Mouse (Mus musculus): ENCODE results near the gene Camkv. TPM values are rescaled to one million over a fixed set of nuclear protein-coding genes. Genes with fewer than 3 reads are reported as not detected.
A peak's percentile ranks its signal among the peaks of the same experiment; 100 is the strongest.

The Camkv gene
- polyA plus RNA-seq, 1 experiment: 0.06 TPM

- TF ChIP-seq POLR2AphosphoS2 (IDR thresholded peaks at IDR 0.05; ENCODE audit: insufficient read length, low read depth) (peak; percentile 61), MAX (IDR thresholded peaks at IDR 0.05; ENCODE audit: low read depth) (no peak), E2F4 (IDR thresholded peaks at IDR 0.05; ENCODE audit: insufficient read depth) (peak; percentile 99), SRF (IDR thresholded peaks at IDR 0.05; ENCODE audit: control insufficient read depth, insufficient read length, low read depth) (no peak), TCF12 (IDR thresholded peaks at IDR 0.05; ENCODE audit: insufficient read depth, poor library complexity, severe bottlenecking) (no peak), MYOD1 (IDR thresholded peaks at IDR 0.05; ENCODE audit: control insufficient read depth in 1 of 3, insufficient read length in 2 of 3, low read depth in 2 of 3) (no peak), CEBPB (IDR thresholded peaks at IDR 0.05; ENCODE audit: insufficient read depth, poor library complexity, severe bottlenecking) (no peak), REST (IDR thresholded peaks at IDR 0.05; ENCODE audit: insufficient read depth, insufficient read length) (no peak), POLR2A (IDR thresholded peaks at IDR 0.05; ENCODE audit: insufficient read length, low read depth) (peak; percentile 71)
- H3K4me3 ChIP-seq: peak overlapping the region; percentile 70
- no peaks in the 10 kb centered on the region for H3K27me3 ChIP-seq (ENCODE audit: control insufficient read depth, insufficient read depth, insufficient read length)
- H3K79me2 ChIP-seq (ENCODE audit: control insufficient read depth, insufficient read depth): peaks cover 31% of the 10 kb centered on the region
- peak overlapping the region; percentile 18 for H3ac ChIP-seq (ENCODE audit: control insufficient read depth, insufficient read length)
- H3K4me2 ChIP-seq (ENCODE audit: low read depth): peak overlapping the region; percentile 84
- H3K36me3 ChIP-seq (ENCODE audit: control insufficient read depth, insufficient read depth): no peaks in the 10 kb centered on the region
Observed at GRCm38 (mm10) chr9:107950460-107951355, 15.2 kb downstream of the Camkv start.

GRCm38 (mm10) chr9:107955613-107956289 is 20.3 kb downstream of the Camkv start:
- H3ac ChIP-seq (ENCODE audit: control insufficient read depth, insufficient read length): no peak overlapping the region
- peaks cover 31% of the 10 kb centered on the region for H3K79me2 ChIP-seq (ENCODE audit: control insufficient read depth, insufficient read depth)
- H3K36me3 ChIP-seq (ENCODE audit: control insufficient read depth, insufficient read depth): no peaks in the 10 kb centered on the region
- H3K4me2 ChIP-seq (ENCODE audit: low read depth): no peak overlapping the region
- TF ChIP-seq POLR2A (IDR thresholded peaks at IDR 0.05; ENCODE audit: insufficient read length, low read depth) (no peak), USF1 (IDR thresholded peaks at IDR 0.05; ENCODE audit: low read depth) (peak; percentile 54)
- H3K4me3 ChIP-seq: no peak overlapping the region
- no peaks in the 10 kb centered on the region for H3K27me3 ChIP-seq (ENCODE audit: control insufficient read depth, insufficient read depth, insufficient read length)

GRCm38 (mm10) chr9:107957141-107957540 is 21.7 kb downstream of the Camkv start:
- H3K27me3 ChIP-seq (ENCODE audit: control insufficient read depth, insufficient read depth, insufficient read length): no peaks in the 10 kb centered on the region
- H3K4me2 ChIP-seq (ENCODE audit: low read depth): no peak overlapping the region
- no peak overlapping the region for H3K4me3 ChIP-seq
- peaks cover 19% of the 10 kb centered on the region for H3K79me2 ChIP-seq (ENCODE audit: control insufficient read depth, insufficient read depth)
- H3K36me3 ChIP-seq (ENCODE audit: control insufficient read depth, insufficient read depth): no peaks in the 10 kb centered on the region
- no peak overlapping the region for H3ac ChIP-seq (ENCODE audit: control insufficient read depth, insufficient read length)
- TF ChIP-seq POLR2A (IDR thresholded peaks at IDR 0.05; ENCODE audit: insufficient read length, low read depth) (no peak), MAX (IDR thresholded peaks at IDR 0.05; ENCODE audit: low read depth) (no peak), E2F4 (IDR thresholded peaks at IDR 0.05; ENCODE audit: insufficient read depth) (no peak), TCF12 (IDR thresholded peaks at IDR 0.05; ENCODE audit: insufficient read depth, poor library complexity, severe bottlenecking) (no peak), REST (IDR thresholded peaks at IDR 0.05; ENCODE audit: insufficient read depth, insufficient read length) (no peak), MYOG (IDR thresholded peaks at IDR 0.05; ENCODE audit: control insufficient read depth in 1 of 3, insufficient read depth in 1 of 3, insufficient read length in 2 of 3, low read depth in 2 of 3) (no peak), USF1 (IDR thresholded peaks at IDR 0.05; ENCODE audit: low read depth) (no peak), SRF (IDR thresholded peaks at IDR 0.05; ENCODE audit: control insufficient read depth, insufficient read length, low read depth) (no peak), POLR2AphosphoS2 (IDR thresholded peaks at IDR 0.05; ENCODE audit: insufficient read length, low read depth) (no peak), CEBPB (IDR thresholded peaks at IDR 0.05; ENCODE audit: insufficient read depth, poor library complexity, severe bottlenecking) (no peak), MYOD1 (IDR thresholded peaks at IDR 0.05; ENCODE audit: control insufficient read depth in 1 of 3, insufficient read length in 2 of 3, low read depth in 2 of 3) (no peak), TCF3 (IDR thresholded peaks at IDR 0.05; ENCODE audit: insufficient read length, low read depth) (no peak)

- TF ChIP-seq MYOD1 (IDR thresholded peaks at IDR 0.05; ENCODE audit: control insufficient read depth in 1 of 3, insufficient read length in 2 of 3, low read depth in 2 of 3): no peak
- TF ChIP-seq REST (IDR thresholded peaks at IDR 0.05; ENCODE audit: insufficient read depth, insufficient read length): no peak
- TF ChIP-seq MYOG (IDR thresholded peaks at IDR 0.05; ENCODE audit: control insufficient read depth in 1 of 3, insufficient read depth in 1 of 3, insufficient read length in 2 of 3, low read depth in 2 of 3): no peak
- no peak for TF ChIP-seq CEBPB (IDR thresholded peaks at IDR 0.05; ENCODE audit: insufficient read depth, poor library complexity, severe bottlenecking)
- TF ChIP-seq POLR2A (IDR thresholded peaks at IDR 0.05; ENCODE audit: insufficient read length, low read depth): no peak
- TF ChIP-seq TCF3 (IDR thresholded peaks at IDR 0.05; ENCODE audit: insufficient read length, low read depth): no peak
- no peak for TF ChIP-seq MAX (IDR thresholded peaks at IDR 0.05; ENCODE audit: low read depth)
- H3K27me3 ChIP-seq (ENCODE audit: control insufficient read depth, insufficient read depth, insufficient read length): no peaks in the 10 kb centered on the region
Observed at GRCm38 (mm10) chr9:107959896-107960295, 24.4 kb downstream of the Camkv start.

GRCm38 (mm10) chr9:107960928-107961327 is 25.5 kb downstream of the Camkv start:
- no peaks in the 10 kb centered on the region for H3K36me3 ChIP-seq (ENCODE audit: control insufficient read depth, insufficient read depth)
- H3K27me3 ChIP-seq (ENCODE audit: control insufficient read depth, insufficient read depth, insufficient read length): no peaks in the 10 kb centered on the region
- TF ChIP-seq POLR2AphosphoS2 (IDR thresholded peaks at IDR 0.05; ENCODE audit: insufficient read length, low read depth) (no peak), MAX (IDR thresholded peaks at IDR 0.05; ENCODE audit: low read depth) (no peak), SRF (IDR thresholded peaks at IDR 0.05; ENCODE audit: control insufficient read depth, insufficient read length, low read depth) (no peak), POLR2A (IDR thresholded peaks at IDR 0.05; ENCODE audit: insufficient read length, low read depth) (no peak)
- no peaks in the 10 kb centered on the region for H3K79me2 ChIP-seq (ENCODE audit: control insufficient read depth, insufficient read depth)
- H3ac ChIP-seq (ENCODE audit: control insufficient read depth, insufficient read length): no peak overlapping the region
- H3K4me3 ChIP-seq: no peak overlapping the region
- no peak overlapping the region for H3K4me2 ChIP-seq (ENCODE audit: low read depth)

More at GRCm38 (mm10) chr9:107959896-107960295, 24.4 kb downstream of the Camkv start:
- H3K79me2 ChIP-seq (ENCODE audit: control insufficient read depth, insufficient read depth): no peaks in the 10 kb centered on the region
- no peak overlapping the region for H3K4me3 ChIP-seq
- H3ac ChIP-seq (ENCODE audit: control insufficient read depth, insufficient read length): no peak overlapping the region
- no peak overlapping the region for H3K4me2 ChIP-seq (ENCODE audit: low read depth)
- no peaks in the 10 kb centered on the region for H3K36me3 ChIP-seq (ENCODE audit: control insufficient read depth, insufficient read depth)

All from myocyte (in vitro differentiated cells).